Mouse (Mus musculus) liver, embryonic 14.5 days (tissue): ENCODE data around the gene Pou5f1.

Experiments used
- CTCF ChIP-seq: IDR thresholded peaks from 2 replicates; pipeline ENCODE4 v1.5.1; 2016; ENCODE audit warnings: antibody characterized with exemption, low read depth, control low read depth
- EP300 ChIP-seq: IDR thresholded peaks from 2 replicates; pipeline ENCODE4 v1.6.1; 2016; ENCODE audit warnings: antibody characterized with exemption, low read depth

DNA sequence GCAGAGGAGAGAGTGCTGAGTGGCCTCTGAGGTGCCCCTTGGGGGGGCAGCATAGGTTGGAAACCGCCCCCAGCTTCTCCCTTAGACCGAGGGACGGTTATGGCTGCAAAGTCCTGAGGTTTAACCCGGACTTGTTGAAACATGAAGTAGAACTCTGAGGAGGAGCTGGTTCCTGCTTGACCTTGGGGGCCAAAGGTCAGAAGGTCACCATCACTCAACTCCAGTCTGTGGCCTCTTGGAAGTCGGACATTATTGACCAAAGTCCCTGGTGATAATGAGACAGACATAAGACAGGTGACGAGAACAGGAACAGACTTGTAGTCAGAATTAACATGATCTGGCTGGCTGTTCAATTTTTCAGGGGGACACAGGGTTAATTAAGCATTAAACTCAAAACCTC is 8.9 kb downstream of the Pou5f1 start:
- no peak for TF ChIP-seq CTCF
- no peak for TF ChIP-seq EP300
